Mouse (Mus musculus) ES-Bruce4 (cell line): ENCODE measurements at regions not wholly inside any gene's neighbourhood (a gene's known extent, or its start where the extent isn't known, plus 50 kb on each side); places are given as distances from the start of the nearest gene placed in this dataset.

Source experiments
- H3K27ac ChIP-seq: 2 replicates; pipeline ENCODE4 v1.5.1; 2012; ENCODE audit warnings: low read length, inconsistent platforms; ENCODE audit not compliant: insufficient read depth
- H3K27me3 ChIP-seq: 2 replicates; pipeline ENCODE4 v1.6.1; 2012; ENCODE audit warnings: mild to moderate bottlenecking, low read length, inconsistent platforms; ENCODE audit not compliant: control insufficient read depth, poor library complexity, insufficient read depth, severe bottlenecking
- H3K36me3 ChIP-seq: 2 replicates; pipeline ENCODE4 v1.6.1; 2012; ENCODE audit warnings: inconsistent platforms, mild to moderate bottlenecking, low read length, moderate library complexity; ENCODE audit not compliant: control insufficient read depth, poor library complexity, insufficient read depth, severe bottlenecking
- H3K4me1 ChIP-seq: one replicate; pipeline ENCODE4 v1.8.1; 2011; ENCODE audit warnings: low read length; ENCODE audit not compliant: control insufficient read depth, insufficient read depth
- H3K4me3 ChIP-seq: 2 replicates; pipeline ENCODE4 v1.5.1; 2011; ENCODE audit warnings: low read depth, mild to moderate bottlenecking, low read length
- H3K9ac ChIP-seq: 2 replicates; pipeline ENCODE4 v1.6.1; 2012; ENCODE audit warnings: low read depth, mild to moderate bottlenecking, inconsistent platforms; ENCODE audit not compliant: poor library complexity, severe bottlenecking
- H3K9me3 ChIP-seq: replicated peaks from 2 replicates; pipeline ENCODE4 v1.6.1; 2012; ENCODE audit warnings: mild to moderate bottlenecking, low read length, inconsistent platforms; ENCODE audit not compliant: control insufficient read depth, poor library complexity, insufficient read depth, severe bottlenecking
- CTCF ChIP-seq: IDR thresholded peaks from one replicate; pipeline ENCODE4 v1.8.1; 2011; ENCODE audit warnings: low read depth, low read length
- EP300 ChIP-seq: IDR thresholded peaks from 2 replicates; pipeline ENCODE4 v1.6.1; 2011; ENCODE audit warnings: low read depth, low read length; ENCODE audit not compliant: insufficient read depth
- POLR2A ChIP-seq: IDR thresholded peaks from one replicate; pipeline ENCODE4 v1.8.1; 2011; ENCODE audit warnings: low read length; ENCODE audit not compliant: insufficient read depth

GRCm38 (mm10) chr6:51326103-51326829 lies 106.2 kb upstream of the Nfe2l3 start:
- Histone ChIP-seq H3K36me3 (no peaks in the 10 kb centered on the region), H3K27me3 (no peaks in the 10 kb centered on the region), H3K9ac (no peak overlapping the region), H3K4me1 (no peaks in the 10 kb centered on the region), H3K27ac (no peak overlapping the region), H3K9me3 (no peaks in the 10 kb centered on the region), H3K4me3 (no peak overlapping the region)
- TF ChIP-seq EP300 (no peak), CTCF (no peak), POLR2A (no peak)

DNA sequence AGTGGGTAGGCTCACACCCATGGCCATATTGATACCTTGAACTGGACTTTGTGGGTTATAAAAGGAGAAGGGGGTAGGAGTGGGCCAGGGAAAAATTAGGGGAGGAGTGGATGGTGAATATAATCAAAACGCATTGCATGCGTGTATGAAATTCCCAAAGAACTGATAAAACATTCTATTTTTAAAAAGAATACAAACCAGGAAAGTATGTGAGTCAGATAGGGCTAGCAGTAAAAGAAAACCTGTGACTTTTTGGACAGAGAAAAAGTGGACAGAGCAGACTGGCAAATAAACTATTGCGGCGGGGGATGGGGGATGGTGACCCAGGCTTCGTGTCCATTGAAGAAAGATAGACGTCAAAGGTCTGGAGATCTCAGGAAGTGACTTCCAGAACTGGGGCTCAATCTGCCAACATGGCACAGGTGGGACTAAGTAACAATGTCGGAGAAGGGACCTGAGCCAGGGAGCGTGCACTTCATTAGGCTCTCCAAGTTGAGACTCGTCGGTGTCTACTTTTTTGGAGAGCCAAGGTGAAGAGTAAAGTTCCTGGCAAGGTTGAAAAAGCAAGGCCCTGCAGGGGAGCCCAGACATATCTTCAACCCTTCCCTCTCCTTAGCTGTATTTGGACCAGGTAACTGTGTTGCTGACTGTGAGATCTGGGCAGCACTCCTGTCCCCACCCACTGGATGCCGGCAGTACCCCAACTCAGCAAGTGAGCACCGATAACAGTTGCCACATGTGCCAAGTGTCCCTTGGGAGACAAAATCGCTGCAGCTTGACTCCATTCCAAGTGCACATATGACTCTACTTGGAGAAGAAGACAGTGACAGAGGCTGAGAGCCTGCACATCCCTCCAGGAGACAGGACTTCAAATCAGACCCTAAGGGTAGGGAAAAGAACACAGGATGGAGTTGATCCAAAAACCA lies 103.1 kb upstream of the Nfe2l3 start:
- H3K27me3 ChIP-seq: no peaks in the 10 kb centered on the region
- H3K9ac ChIP-seq: no peak overlapping the region
- TF ChIP-seq EP300 (no peak), POLR2A (no peak), CTCF (no peak)
- no peaks in the 10 kb centered on the region for H3K36me3 ChIP-seq
- H3K9me3 ChIP-seq: no peaks in the 10 kb centered on the region
- no peak overlapping the region for H3K27ac ChIP-seq
- no peaks in the 10 kb centered on the region for H3K4me1 ChIP-seq
- H3K4me3 ChIP-seq: no peak overlapping the region

GRCm38 (mm10) chr6:51330069-51330706 lies 102.3 kb upstream of the Nfe2l3 start:
- Histone ChIP-seq H3K9ac (no peak overlapping the region), H3K27me3 (no peaks in the 10 kb centered on the region), H3K4me1 (no peaks in the 10 kb centered on the region), H3K4me3 (no peak overlapping the region), H3K27ac (no peak overlapping the region), H3K36me3 (no peaks in the 10 kb centered on the region), H3K9me3 (no peaks in the 10 kb centered on the region)
- TF ChIP-seq POLR2A: no peak
- TF ChIP-seq CTCF: no peak
- no peak for TF ChIP-seq EP300

DNA sequence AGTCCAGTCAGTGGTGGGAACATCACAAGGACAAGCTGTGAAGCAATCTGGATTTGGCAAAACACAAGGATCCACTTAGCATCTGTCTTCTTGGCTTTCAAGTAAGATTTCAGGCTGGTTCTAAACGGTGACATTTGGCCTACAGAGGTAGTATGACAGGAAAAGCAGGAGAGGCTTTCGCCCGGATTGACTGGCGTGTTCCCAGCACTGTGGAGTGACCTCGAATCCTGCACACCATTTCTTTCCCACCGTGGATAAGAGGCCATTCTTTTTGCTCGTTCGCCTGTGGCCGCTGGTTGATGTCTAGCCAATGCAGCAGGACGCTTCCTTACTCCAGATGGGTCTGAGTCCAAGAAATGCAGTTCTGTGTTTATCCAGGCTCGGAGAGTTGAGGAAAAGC lies 99.6 kb upstream of the Nfe2l3 start:
- Histone ChIP-seq H3K4me3 (no peak overlapping the region), H3K9ac (no peak overlapping the region), H3K4me1 (no peaks in the 10 kb centered on the region), H3K36me3 (no peaks in the 10 kb centered on the region), H3K9me3 (no peaks in the 10 kb centered on the region), H3K27ac (no peak overlapping the region), H3K27me3 (no peaks in the 10 kb centered on the region)
- TF ChIP-seq EP300 (no peak), POLR2A (no peak), CTCF (no peak)

DNA sequence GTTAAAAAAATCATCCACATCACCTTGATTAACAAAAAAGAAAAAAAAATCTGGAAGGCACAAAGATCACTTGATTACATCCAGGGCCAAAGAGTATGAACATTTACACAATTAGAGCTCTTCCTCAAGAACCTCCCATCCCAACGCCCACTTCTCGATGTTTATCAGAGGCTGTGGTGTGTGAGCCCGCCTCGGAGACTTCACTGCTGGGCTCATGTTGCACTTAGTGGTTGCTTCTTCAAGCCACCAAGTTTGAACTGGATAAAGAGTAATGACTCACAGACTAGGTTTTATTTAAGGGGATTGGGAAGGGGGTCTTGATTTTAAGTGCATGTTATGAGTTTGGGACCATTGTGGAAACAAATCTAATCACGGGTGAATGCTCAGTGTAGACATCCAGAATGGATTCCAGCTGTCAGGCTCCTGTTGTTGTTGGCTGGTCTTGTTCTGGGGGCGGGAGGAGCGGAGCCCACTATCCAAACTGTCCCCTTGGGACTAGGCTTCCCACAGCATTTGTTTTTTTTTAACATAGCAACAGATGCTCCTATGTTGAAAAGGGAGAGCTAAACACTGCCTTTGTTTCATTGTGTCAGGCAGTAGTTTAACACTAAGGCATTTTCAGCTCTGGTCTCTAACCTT lies 98.6 kb upstream of the Nfe2l3 start:
- no peaks in the 10 kb centered on the region for H3K9me3 ChIP-seq
- no peak for TF ChIP-seq POLR2A
- TF ChIP-seq CTCF: no peak
- TF ChIP-seq EP300: no peak
- no peak overlapping the region for H3K9ac ChIP-seq
- no peaks in the 10 kb centered on the region for H3K4me1 ChIP-seq
- no peaks in the 10 kb centered on the region for H3K36me3 ChIP-seq
- no peak overlapping the region for H3K27ac ChIP-seq
- no peaks in the 10 kb centered on the region for H3K27me3 ChIP-seq
- no peak overlapping the region for H3K4me3 ChIP-seq
